Mouse (Mus musculus) heart, embryonic 16.5 days (tissue): Measurements from ENCODE around the gene Tmem97. TPM values are rescaled to one million over a fixed set of nuclear protein-coding genes. Genes with fewer than 3 reads are reported as not detected.

Source experiments
- ATAC-seq: fragments of 200-750 bp; cut with Nextera tagmentation; replicated peaks from 2 replicates; pipeline ENCODE4 v1.8.0; 2017; ENCODE audit warnings: moderate number of reproducible peaks; ENCODE audit not compliant: insufficient read depth, low FRiP score; ENCODE audit errors: extremely low read depth
- H3K27ac ChIP-seq: fragments of 300-500 bp; sonication (generic); 2 replicates; pipeline ENCODE4 v1.5.1; 2014; ENCODE audit warnings: mild to moderate bottlenecking, low read length, control low read depth, moderate library complexity
- H3K27me3 ChIP-seq: fragments of 300-500 bp; sonication (generic); 2 replicates; pipeline ENCODE4 v1.6.1; 2014; ENCODE audit warnings: low read length, mixed read lengths; ENCODE audit not compliant: control insufficient read depth, insufficient read depth
- H3K36me3 ChIP-seq: fragments of 300-500 bp; sonication (generic); 2 replicates; pipeline ENCODE4 v1.6.1; 2014; ENCODE audit not compliant: control insufficient read depth, insufficient read depth
- H3K4me1 ChIP-seq: fragments of 300-500 bp; sonication (generic); 2 replicates; pipeline ENCODE4 v1.6.1; 2014; ENCODE audit warnings: low read length, mixed read lengths; ENCODE audit not compliant: control insufficient read depth, insufficient read depth
- H3K4me2 ChIP-seq: fragments of 300-500 bp; sonication (generic); 2 replicates; pipeline ENCODE4 v1.6.1; 2014; ENCODE audit warnings: low read depth, mild to moderate bottlenecking, control low read depth, low read length
- H3K4me3 ChIP-seq: fragments of 300-500 bp; sonication (generic); 2 replicates; pipeline ENCODE4 v1.5.1; 2014; ENCODE audit warnings: mild to moderate bottlenecking, control low read depth, low read length
- H3K9ac ChIP-seq: fragments of 300-500 bp; sonication (generic); 2 replicates; pipeline ENCODE4 v1.6.1; 2014; ENCODE audit warnings: low read length, control low read depth
- H3K9me3 ChIP-seq: fragments of 300-500 bp; sonication (generic); replicated peaks from 2 replicates; pipeline ENCODE4 v1.6.1; 2016; ENCODE audit warnings: low read length; ENCODE audit not compliant: control insufficient read depth
- WGBS: fragments of 180-500 bp; shearing (Covaris S2); extraction: QIAGEN DNeasy Blood & Tissue Kit; methylation state at CpG from one replicate; pipeline ENCODE4 v1.1.7; 2014; 5-methylcytosine and 5-hydroxymethylcytosine counted together
- polyA plus RNA-seq: library from polyadenylated mRNA; unstranded; fragments of >200 nt; fragmentation: Nextera tagmentation; extraction: Ambion mirVana; gene quantifications from 2 replicates; pipeline ENCODE4 v1.2.1, GENCODE M21; 2015

The Tmem97 gene
- polyA plus RNA-seq, 1 experiment from 2014 or later: 48.1 TPM

DNA sequence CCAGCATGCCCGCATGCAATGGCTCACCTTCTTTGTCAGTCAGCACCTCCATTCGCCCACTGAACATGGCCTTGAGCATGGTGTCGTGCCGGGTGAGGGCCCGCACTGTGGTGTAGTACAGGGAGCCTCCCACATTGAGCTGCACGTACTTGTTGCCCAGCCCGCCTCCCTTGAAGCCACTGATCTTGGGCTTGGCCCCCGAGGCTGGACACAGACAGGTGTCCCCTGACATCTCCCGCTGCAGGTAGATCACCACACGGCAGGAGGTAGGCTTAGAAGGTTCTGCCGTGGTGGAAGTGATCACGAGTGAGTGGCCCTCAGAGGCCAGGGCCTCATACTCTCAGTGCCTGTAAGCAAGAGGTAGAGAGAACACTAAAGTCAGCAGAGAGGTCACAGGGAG lies 20.6 kb downstream of the Tmem97 start:
- 88% methylated on average over 12 of the region's 12 CpGs for WGBS
- Histone ChIP-seq H3K27ac (peak overlapping the region; percentile 82; the same call in 1 of the 2 replicates), H3K4me2 (peak overlapping the region; percentile 26; the same call in 1 of the 2 replicates), H3K9ac (no peak overlapping the region), H3K27me3 (no peaks in the 10 kb centered on the region), H3K9me3 (no peaks in the 10 kb centered on the region), H3K4me3 (no peak overlapping the region), H3K36me3 (peaks cover 38% of the 10 kb centered on the region), H3K4me1 (peaks cover 6% of the 10 kb centered on the region)
- no peak for ATAC-seq

DNA sequence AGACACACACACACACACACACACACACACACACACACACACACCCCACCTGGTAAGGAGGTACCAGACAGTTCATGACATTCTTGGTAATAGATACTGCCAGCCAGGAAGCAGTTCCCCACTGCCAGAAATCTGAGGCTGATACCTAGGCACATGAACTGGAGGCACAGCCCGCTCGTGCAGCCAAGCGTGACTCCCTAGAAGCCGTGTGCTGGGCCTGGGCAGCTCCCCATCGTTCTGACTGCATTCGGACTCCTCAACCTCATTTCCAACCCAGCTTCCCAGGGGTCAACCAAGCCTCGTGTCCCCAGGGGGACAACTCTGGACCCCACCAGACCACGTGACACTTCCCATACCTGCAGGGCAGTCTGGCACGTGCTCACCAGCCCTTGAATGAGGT lies 21.9 kb downstream of the Tmem97 start:
- H3K36me3 ChIP-seq: peaks cover 51% of the 10 kb centered on the region
- WGBS: 91% methylated on average over 9 of the region's 9 CpGs
- no peak overlapping the region for H3K4me3 ChIP-seq
- no peak overlapping the region for H3K9ac ChIP-seq
- no peaks in the 10 kb centered on the region for H3K27me3 ChIP-seq
- H3K4me1 ChIP-seq: no peaks in the 10 kb centered on the region
- no peak overlapping the region for H3K4me2 ChIP-seq
- no peaks in the 10 kb centered on the region for H3K9me3 ChIP-seq
- no peak overlapping the region for H3K27ac ChIP-seq
- ATAC-seq: no peak

DNA sequence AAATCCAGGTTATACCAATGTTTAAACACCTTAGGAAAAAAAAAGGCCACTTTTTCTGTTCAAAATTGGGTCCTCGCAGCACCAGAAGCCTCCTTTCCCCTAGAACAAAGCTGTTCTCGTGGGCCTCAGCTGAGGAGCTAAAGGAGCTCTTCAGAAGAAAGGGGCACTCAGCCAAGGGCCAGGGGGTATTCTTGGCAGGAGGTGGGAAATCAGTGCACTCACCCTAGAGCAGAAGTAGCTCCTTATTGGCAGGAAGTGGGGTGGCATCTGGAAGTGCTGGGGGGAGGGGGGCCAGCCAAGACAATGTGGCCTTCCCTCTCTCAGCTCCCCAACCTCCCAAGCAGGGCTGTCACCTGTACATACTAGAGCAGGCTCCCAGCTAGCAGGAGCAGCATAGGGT lies 25.7 kb downstream of the Tmem97 start:
- Histone ChIP-seq H3K9me3 (no peaks in the 10 kb centered on the region), H3K4me3 (no peak overlapping the region), H3K9ac (no peak overlapping the region), H3K27ac (no peak overlapping the region), H3K4me1 (no peaks in the 10 kb centered on the region), H3K4me2 (no peak overlapping the region), H3K36me3 (peaks cover 77% of the 10 kb centered on the region), H3K27me3 (no peaks in the 10 kb centered on the region)
- WGBS: 78% methylated on average over 2 of the region's 2 CpGs
- no peak for ATAC-seq

DNA sequence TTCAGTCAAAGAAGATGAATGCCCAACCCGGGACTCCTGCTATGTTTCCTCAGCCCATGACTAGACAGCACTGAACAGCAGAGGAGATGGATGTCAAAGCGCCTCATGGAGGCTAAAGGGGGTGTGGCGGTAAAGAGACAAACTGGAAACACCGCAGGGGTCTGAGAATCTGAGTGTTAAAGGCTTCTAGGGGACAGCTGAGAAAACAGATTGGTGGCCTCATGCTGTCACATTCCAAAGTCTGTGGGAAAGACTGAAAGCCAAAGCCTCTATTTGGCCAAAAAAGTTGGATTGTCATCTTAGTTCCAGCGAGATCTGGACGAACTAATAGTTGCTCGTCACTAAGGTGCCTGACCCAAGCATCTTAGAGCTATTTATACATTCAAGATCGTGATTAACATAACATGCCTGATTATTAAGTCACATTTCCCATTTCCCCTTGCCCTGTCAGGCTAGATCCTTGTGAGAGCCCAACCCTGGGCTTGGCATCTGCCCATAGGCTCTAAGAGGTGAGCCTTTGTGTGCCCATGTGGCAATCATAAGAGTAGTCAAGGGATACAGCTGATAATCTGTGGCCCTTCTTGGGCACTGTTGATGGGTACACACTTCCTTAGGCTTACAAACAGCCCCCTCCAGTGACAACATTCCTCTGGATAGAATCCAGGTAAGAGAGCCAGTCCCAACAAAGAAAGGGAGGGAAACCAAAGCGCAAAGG lies 27.2 kb downstream of the Tmem97 start:
- H3K9me3 ChIP-seq: no peaks in the 10 kb centered on the region
- H3K4me3 ChIP-seq: no peak overlapping the region
- no peaks in the 10 kb centered on the region for H3K27me3 ChIP-seq
- ATAC-seq: no peak
- no peak overlapping the region for H3K9ac ChIP-seq
- peaks cover 75% of the 10 kb centered on the region for H3K36me3 ChIP-seq
- H3K4me2 ChIP-seq: no peak overlapping the region
- WGBS: 75% methylated on average over 9 of the region's 9 CpGs
- no peaks in the 10 kb centered on the region for H3K4me1 ChIP-seq
- no peak overlapping the region for H3K27ac ChIP-seq

DNA sequence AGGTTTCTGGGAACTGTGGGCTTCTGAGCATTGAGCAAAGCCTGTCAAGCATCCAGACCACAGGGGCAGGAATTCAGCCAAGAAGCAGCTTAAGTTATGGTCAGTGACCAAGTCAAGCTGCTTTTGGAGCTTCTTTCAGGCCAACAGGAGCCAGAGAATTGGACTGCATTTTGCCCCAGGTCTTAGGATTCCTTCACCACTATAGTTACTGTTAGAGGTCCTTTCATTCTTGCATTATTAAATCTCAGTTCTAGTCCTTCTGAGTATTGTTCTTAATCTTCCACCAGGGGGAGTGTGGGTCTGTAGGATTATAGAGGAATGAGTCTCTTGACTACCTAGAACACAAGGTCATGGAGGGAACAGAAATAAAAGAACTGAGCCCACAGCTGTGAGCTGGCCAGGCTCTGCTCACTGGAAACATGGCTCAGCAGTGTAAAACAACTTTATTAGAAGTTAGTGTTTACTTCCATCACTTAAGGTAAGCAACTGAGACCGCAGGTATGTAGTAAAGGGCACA lies 28.0 kb downstream of the Tmem97 start:
- Histone ChIP-seq H3K27ac (no peak overlapping the region), H3K9me3 (no peaks in the 10 kb centered on the region), H3K36me3 (peaks cover 76% of the 10 kb centered on the region), H3K4me1 (no peaks in the 10 kb centered on the region), H3K4me2 (no peak overlapping the region), H3K4me3 (no peak overlapping the region), H3K9ac (no peak overlapping the region), H3K27me3 (no peaks in the 10 kb centered on the region)
- 90% methylated on average over 1 of the region's 1 CpGs for WGBS
- no peak for ATAC-seq

DNA sequence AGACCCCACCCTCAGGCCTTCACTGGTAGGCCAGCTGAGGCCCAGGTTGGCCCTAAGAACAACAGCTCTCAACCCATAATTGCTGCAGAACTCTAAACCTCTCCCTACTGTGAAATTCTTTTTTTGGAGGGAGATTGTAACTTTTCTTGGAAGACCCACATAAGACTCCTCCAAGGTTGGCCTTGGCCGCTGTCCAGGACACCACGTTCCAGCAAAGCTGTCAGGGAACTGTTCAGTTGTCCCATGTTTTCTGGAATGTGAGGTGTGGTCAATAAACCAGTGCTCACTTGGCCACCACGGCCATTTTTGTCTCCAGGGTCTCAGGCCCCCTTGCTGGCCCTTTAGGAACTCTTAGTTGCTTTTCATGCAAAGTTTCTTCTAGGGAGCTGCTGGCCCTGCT lies 28.7 kb downstream of the Tmem97 start:
- Histone ChIP-seq H3K9me3 (no peaks in the 10 kb centered on the region), H3K4me1 (no peaks in the 10 kb centered on the region), H3K4me2 (no peak overlapping the region), H3K9ac (no peak overlapping the region), H3K4me3 (no peak overlapping the region), H3K27me3 (no peaks in the 10 kb centered on the region), H3K36me3 (peaks cover 70% of the 10 kb centered on the region), H3K27ac (no peak overlapping the region)
- ATAC-seq: no peak
- 68% methylated on average over 3 of the region's 3 CpGs for WGBS

DNA sequence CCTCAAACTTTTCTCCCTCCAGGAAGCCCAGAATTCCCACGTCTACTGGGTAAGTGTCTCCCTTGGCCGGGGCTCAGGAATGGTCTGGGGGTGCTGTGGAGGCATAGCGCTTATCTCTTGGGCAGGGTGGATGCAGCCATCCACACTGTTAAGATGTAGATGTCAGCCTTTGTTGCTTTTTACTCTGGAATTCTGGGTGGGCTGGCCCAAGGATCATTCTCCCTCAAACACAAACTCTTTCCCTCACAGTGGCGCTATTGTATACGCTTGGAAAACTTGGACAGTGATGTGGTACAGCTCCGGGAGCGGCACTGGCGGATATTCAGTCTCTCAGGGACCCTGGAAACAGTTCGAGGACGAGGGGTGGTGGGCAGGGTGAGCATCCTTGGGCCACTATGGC lies 31.6 kb downstream of the Tmem97 start:
- peaks cover 70% of the 10 kb centered on the region for H3K36me3 ChIP-seq
- no peak overlapping the region for H3K4me3 ChIP-seq
- no peak for ATAC-seq
- H3K9ac ChIP-seq: no peak overlapping the region
- H3K27me3 ChIP-seq: no peaks in the 10 kb centered on the region
- WGBS: 84% methylated on average over 10 of the region's 10 CpGs
- no peak overlapping the region for H3K27ac ChIP-seq
- H3K4me1 ChIP-seq: no peaks in the 10 kb centered on the region
- no peak overlapping the region for H3K4me2 ChIP-seq
- no peaks in the 10 kb centered on the region for H3K9me3 ChIP-seq

DNA sequence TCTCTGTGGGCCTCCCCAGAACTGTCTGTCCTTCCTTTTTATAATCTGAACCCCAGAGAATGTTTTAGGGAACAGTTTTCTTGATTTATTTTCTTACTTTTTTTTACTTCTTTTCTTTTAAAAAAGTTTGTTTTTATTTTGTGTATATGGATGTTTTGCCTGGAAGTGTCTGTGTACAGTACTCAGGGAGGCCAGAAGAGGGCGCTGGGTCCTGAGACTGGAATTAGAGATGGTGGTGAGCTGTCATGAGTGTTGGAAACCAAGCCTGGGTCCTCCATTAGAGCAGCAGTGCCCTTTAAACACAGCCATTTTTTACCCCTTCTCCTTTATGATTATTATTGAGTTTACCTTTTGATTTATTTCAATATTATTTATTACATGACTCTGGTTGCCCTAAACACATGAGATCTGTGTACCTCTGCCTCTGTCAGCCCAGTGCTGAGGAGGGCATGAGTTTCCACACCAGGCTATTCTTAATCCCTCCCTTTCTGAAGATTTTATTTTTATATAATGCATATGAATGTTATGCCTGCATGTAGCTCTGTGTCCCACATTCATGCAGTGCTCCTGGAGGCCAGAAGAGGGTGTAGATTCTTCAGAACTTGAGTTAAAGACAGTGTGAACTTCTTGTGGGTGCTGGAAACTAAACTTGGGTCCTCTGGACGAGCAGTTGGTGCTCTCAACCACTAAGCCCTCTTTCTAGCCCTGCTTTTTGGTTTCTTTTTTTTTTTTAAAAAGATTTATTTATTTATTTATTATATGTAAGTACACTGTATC lies 34.8 kb downstream of the Tmem97 start:
- Histone ChIP-seq H3K4me2 (no peak overlapping the region), H3K36me3 (peaks cover 39% of the 10 kb centered on the region), H3K9ac (no peak overlapping the region), H3K27me3 (no peaks in the 10 kb centered on the region), H3K4me3 (no peak overlapping the region), H3K27ac (no peak overlapping the region), H3K4me1 (peaks cover 12% of the 10 kb centered on the region), H3K9me3 (no peaks in the 10 kb centered on the region)
- 61% methylated on average over 2 of the region's 2 CpGs for WGBS
- no peak for ATAC-seq

DNA sequence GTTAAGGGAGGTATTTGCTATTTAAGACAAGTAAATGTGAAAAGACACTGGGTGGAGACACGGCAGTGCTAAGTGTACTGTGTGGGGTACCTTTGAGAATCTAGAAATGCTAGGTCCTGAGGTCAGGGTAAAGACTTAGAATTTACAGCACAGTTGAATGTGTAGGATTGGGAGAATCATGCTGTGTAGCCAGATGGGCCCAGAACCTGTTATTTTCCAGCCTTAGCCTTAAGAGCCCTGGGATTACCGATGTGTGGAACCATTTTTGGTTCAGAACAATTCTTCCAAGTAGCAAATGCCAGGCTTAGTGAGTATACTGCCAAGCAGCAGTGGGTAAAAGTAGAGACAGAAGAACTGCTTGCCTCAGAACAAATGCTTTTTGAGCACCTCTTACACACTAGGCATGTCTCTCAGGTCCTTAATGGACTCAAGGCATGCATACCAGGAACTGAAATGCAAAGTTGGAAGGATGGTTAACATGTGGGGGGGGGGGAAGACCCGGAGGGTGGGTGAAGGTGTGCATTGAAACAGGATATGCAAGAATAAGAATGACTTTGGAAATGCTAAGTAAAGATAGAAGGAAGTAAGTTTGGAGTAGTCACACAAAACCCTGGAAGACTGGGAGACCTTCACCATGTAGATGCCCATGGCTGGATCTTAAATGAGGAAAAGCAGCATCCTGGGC lies 37.3 kb downstream of the Tmem97 start:
- Histone ChIP-seq H3K4me1 (peaks cover 12% of the 10 kb centered on the region), H3K27ac (no peak overlapping the region), H3K4me2 (peak overlapping the region; percentile 89), H3K4me3 (peak overlapping the region; percentile 81), H3K36me3 (peaks cover 30% of the 10 kb centered on the region), H3K27me3 (no peaks in the 10 kb centered on the region), H3K9me3 (no peaks in the 10 kb centered on the region), H3K9ac (peak overlapping the region; percentile 98)
- 68% methylated on average over 3 of the region's 3 CpGs for WGBS
- no peak for ATAC-seq
